In the genomic region with DNA sequence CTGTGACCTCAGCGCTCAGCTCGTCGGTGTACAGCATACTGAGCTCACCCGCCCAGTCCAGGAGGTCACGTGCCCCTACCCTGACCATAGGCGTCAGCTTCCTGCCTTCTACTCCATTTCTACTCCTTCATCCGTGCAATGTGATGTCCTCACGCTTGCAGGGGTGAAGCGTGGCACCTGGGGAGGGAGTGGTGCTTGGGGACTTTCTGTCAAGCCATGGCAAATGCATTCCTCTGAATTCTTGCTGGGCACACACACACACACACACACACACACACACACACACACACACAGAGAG, we compare ENCODE assay signal across 8 mouse cellular contexts. TPM values are rescaled to one million over a fixed set of nuclear protein-coding genes. Genes with fewer than 3 reads are reported as not detected.
DNase-seq lines count a peak whose midpoint lies in the region; ATAC-seq lines count a peak whose summit lies in the region.

No protein-coding gene starts in this region.

- H3K9me3 ChIP-seq in forebrain, embryonic 13.5 days (replicated peaks): no peaks in the 10 kb centered on the region
- no peaks in the 10 kb centered on the region for H3K9me3 ChIP-seq in liver, embryonic 12.5 days (replicated peaks)
- no peaks in the 10 kb centered on the region for H3K9me3 ChIP-seq in neural tube, embryonic 15.5 days (replicated peaks)

- peaks cover 2% of the 10 kb centered on the region; the same call in 1 of the 2 replicates for H3K27me3 ChIP-seq in forebrain, embryonic 13.5 days
- H3K27me3 ChIP-seq in liver, embryonic 12.5 days (replicated peaks): no peaks in the 10 kb centered on the region
- H3K27me3 ChIP-seq in neural tube, embryonic 15.5 days (replicated peaks): no peaks in the 10 kb centered on the region

- peak overlapping the region; percentile 25 for H3K4me3 ChIP-seq in forebrain, embryonic 13.5 days
- H3K4me3 ChIP-seq in liver, embryonic 12.5 days: peak overlapping the region; percentile 55
- peak overlapping the region; percentile 28; the same call in 1 of the 2 replicates for H3K4me3 ChIP-seq in neural tube, embryonic 15.5 days (replicated peaks)

- 71% methylated on average over 9 of the region's 9 CpGs for WGBS in forebrain, embryonic 13.5 days
- 8% methylated on average over 9 of the region's 9 CpGs for WGBS in liver, embryonic 12.5 days (ENCODE audit: insufficient replicate concordance)
- 57% methylated on average over 9 of the region's 9 CpGs for WGBS in neural tube, embryonic 15.5 days

- peak; percentile 46; the same call in 1 of the 2 replicates for ATAC-seq in forebrain, embryonic 13.5 days
- ATAC-seq in liver, embryonic 12.5 days: peak; percentile 75
- ATAC-seq in neural tube, embryonic 15.5 days (ENCODE audit: low FRiP score): peak; percentile 64; the same call in 1 of the 2 replicates

- peaks cover 29% of the 10 kb centered on the region for H3K4me1 ChIP-seq in forebrain, embryonic 13.5 days
- H3K4me1 ChIP-seq in liver, embryonic 12.5 days: peaks cover 30% of the 10 kb centered on the region
- H3K4me1 ChIP-seq in neural tube, embryonic 15.5 days: peaks cover 19% of the 10 kb centered on the region

- peak overlapping the region; percentile 70 for H3K27ac ChIP-seq in forebrain, embryonic 13.5 days
- peak overlapping the region; percentile 74 for H3K27ac ChIP-seq in liver, embryonic 12.5 days
- H3K27ac ChIP-seq in neural tube, embryonic 15.5 days (replicated peaks): peak overlapping the region; percentile 72

- intact Hi-C loops in left cerebral cortex, postnatal 10 days (cut with DNase I): no loop called here

- peak; percentile 82 for DNase-seq in A20 (ENCODE audit: low read depth, low spot score)
- peak; percentile 60 for DNase-seq in CD4-positive, CD25-positive, alpha-beta regulatory T cell, adult 2 months (ENCODE audit: low read depth, low spot score)
- DNase-seq in left cerebral cortex, postnatal 10 days (ENCODE audit: extremely low spot score in 1 of 2, low spot score in 2 of 2): no peak
- no peak for DNase-seq in urinary bladder, postnatal 36 days (ENCODE audit: low spot score in 2 of 2)
- DNase-seq in thymus, adult 18-20 months: no peak

- no peaks in the 10 kb centered on the region for H3K36me3 ChIP-seq in forebrain, embryonic 13.5 days (ENCODE audit: poor library complexity, severe bottlenecking)
- H3K36me3 ChIP-seq in liver, embryonic 12.5 days: no peaks in the 10 kb centered on the region
- H3K36me3 ChIP-seq in neural tube, embryonic 15.5 days: no peaks in the 10 kb centered on the region

- H3K9ac ChIP-seq in forebrain, embryonic 13.5 days: peak overlapping the region; percentile 27; the same call in 1 of the 2 replicates
- H3K9ac ChIP-seq in liver, embryonic 12.5 days: peak overlapping the region; percentile 23
- no peak overlapping the region for H3K9ac ChIP-seq in neural tube, embryonic 15.5 days (replicated peaks)

- H3K4me2 ChIP-seq in forebrain, embryonic 13.5 days: peak overlapping the region; percentile 52
- peak overlapping the region; percentile 75 for H3K4me2 ChIP-seq in liver, embryonic 12.5 days
- H3K4me2 ChIP-seq in neural tube, embryonic 15.5 days: peak overlapping the region; percentile 58

RNA-seq across cellular contexts. Expression of gene Cpsf6, which starts 37.6 kb away (rescaled TPM):
- polyA plus RNA-seq in forebrain, embryonic 13.5 days (2015; fragmentation: Nextera tagmentation; extraction: Ambion mirVana): 242 and 248 TPM in 2 replicates
- 92.5 and 96.8 TPM in 2 replicates for polyA plus RNA-seq in liver, embryonic 12.5 days (2016; fragmentation: Nextera tagmentation; extraction: Ambion mirVana)
- 126 and 133 TPM in 2 replicates for polyA plus RNA-seq in neural tube, embryonic 15.5 days (2015; fragmentation: Nextera tagmentation; extraction: Ambion mirVana)
- total RNA-seq in left cerebral cortex, postnatal 10 days (2021): 100 to 1,000 TPM; 104 to 110 TPM

Comparison
In these comparisons a context has a peak if more than half of its experiments do, and no peak if none do; other contexts are left out.
1. DNase-seq: peak in A20 (single experiment) and CD4-positive, CD25-positive, alpha-beta regulatory T cell, adult 2 months (single experiment); none in left cerebral cortex, postnatal 10 days (0 of 2), urinary bladder, postnatal 36 days (0 of 2) and thymus, adult 18-20 months (0 of 2).
2. Peak in every context shown above with its lines, with median percentiles within 50 percentile points of each other: ATAC-seq, H3K27ac ChIP-seq, H3K4me2 ChIP-seq and H3K4me3 ChIP-seq.